Mouse (Mus musculus) urinary bladder, postnatal 36 days (tissue): Measurements from ENCODE around the gene Zic5.

Source experiments
- DNase-seq, 2 experiments: peaks; one replicate each; pipeline ENCODE4 v3.0.0; 2022; ENCODE audit warnings: low spot score in 2 of 2, mixed read lengths in 1 of 2

Gene Zic5

GRCm38 (mm10) chr14:122480355-122480754, 14.9 kb upstream of the Zic5 start:
- no peak for DNase-seq

- no peak for DNase-seq
Measured at GRCm38 (mm10) chr14:122479461-122480109, 14.1 kb upstream of the Zic5 start.

- DNase-seq: no peak
Measured at GRCm38 (mm10) chr14:122478574-122479011, 13.1 kb upstream of the Zic5 start.

GRCm38 (mm10) chr14:122477971-122478573, 12.6 kb upstream of the Zic5 start:
- no peak for DNase-seq

- DNase-seq: no peak
Measured at GRCm38 (mm10) chr14:122477261-122477671, 11.8 kb upstream of the Zic5 start.

- DNase-seq: no peak
Measured at GRCm38 (mm10) chr14:122476822-122477215, 11.3 kb upstream of the Zic5 start.

- no peak for DNase-seq
Measured at GRCm38 (mm10) chr14:122476041-122476821, 10.8 kb upstream of the Zic5 start.

- no peak for DNase-seq
Measured at GRCm38 (mm10) chr14:122475557-122476040, 10.1 kb upstream of the Zic5 start.

- DNase-seq: no peak
Measured at GRCm38 (mm10) chr14:122474891-122475556, 9.5 kb upstream of the Zic5 start, which contains the start of gene Zic2. Gene Zic2, plus strand, starts transcription at chr14:122475435.

- DNase-seq: no peak
Measured at GRCm38 (mm10) chr14:122474041-122474890, 8.8 kb upstream of the Zic5 start.

GRCm38 (mm10) chr14:122473211-122473751, 7.8 kb upstream of the Zic5 start:
- no peak for DNase-seq

- DNase-seq: no peak
Measured at GRCm38 (mm10) chr14:122472647-122473046, 7.2 kb upstream of the Zic5 start.

- no peak for DNase-seq
Measured at GRCm38 (mm10) chr14:122472161-122472560, 6.7 kb upstream of the Zic5 start.

GRCm38 (mm10) chr14:122471449-122472085, 6.1 kb upstream of the Zic5 start:
- no peak for DNase-seq

- DNase-seq: no peak
Measured at GRCm38 (mm10) chr14:122468971-122469755, 3.7 kb upstream of the Zic5 start.

- no peak for DNase-seq
Measured at GRCm38 (mm10) chr14:122467926-122468841, 2.7 kb upstream of the Zic5 start.

GRCm38 (mm10) chr14:122466756-122467362, 1.4 kb upstream of the Zic5 start:
- no peak for DNase-seq

GRCm38 (mm10) chr14:122465931-122466490, 534 bp upstream of the Zic5 start:
- no peak for DNase-seq
